Mouse (Mus musculus) cerebellum, adult 2 months (tissue): ENCODE results near the gene Ccr8.

Experiments
- CTCF ChIP-seq: fragments of 200-500 bp; IDR thresholded peaks from 2 replicates; pipeline ENCODE4 v1.5.1; 2011; ENCODE audit warnings: low read depth, mild to moderate bottlenecking, control low read depth, low read length, moderate library complexity, borderline replicate concordance; ENCODE audit not compliant: insufficient read depth
- POLR2A ChIP-seq: fragments of 200-500 bp; IDR thresholded peaks from 2 replicates; pipeline ENCODE4 v1.6.1; 2011; ENCODE audit warnings: low read length, control low read depth, borderline replicate concordance; ENCODE audit not compliant: insufficient read depth

DNA sequence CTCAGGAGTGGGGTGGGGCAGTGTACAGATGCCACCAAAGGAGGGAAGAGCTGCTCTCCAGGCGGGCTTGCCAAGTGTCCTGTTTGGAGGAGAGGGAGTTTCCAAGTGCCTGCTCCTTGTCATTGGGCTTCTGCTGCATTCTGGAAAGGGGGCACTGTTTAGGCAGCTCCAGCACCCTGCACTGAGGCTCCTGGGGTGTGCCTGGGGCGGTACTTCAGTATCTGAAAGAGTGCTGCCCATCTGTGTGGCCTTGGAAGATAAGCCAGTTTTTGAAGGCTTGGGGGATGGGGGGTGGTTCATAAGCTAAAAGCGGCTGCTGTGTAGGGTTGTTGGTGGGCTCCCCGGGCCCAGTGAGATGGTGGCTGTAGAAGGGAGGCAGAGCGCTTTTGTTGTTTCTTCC, 23.7 kb downstream of the Ccr8 start:
- TF ChIP-seq CTCF (no peak), POLR2A (no peak)
